Mouse (Mus musculus) layer of hippocampus, adult 9-11 months (tissue): ENCODE data around the gene Gm6096.
"Not testable (repeated sequence)": the region's sequence is repeated elsewhere in the genome, so short reads cannot be mapped to it uniquely, and the experiment has no call there.

Source experiments
- DNase-seq: peaks from one replicate; pipeline ENCODE4 v3.0.0; 2022

The Gm6096 gene

DNA sequence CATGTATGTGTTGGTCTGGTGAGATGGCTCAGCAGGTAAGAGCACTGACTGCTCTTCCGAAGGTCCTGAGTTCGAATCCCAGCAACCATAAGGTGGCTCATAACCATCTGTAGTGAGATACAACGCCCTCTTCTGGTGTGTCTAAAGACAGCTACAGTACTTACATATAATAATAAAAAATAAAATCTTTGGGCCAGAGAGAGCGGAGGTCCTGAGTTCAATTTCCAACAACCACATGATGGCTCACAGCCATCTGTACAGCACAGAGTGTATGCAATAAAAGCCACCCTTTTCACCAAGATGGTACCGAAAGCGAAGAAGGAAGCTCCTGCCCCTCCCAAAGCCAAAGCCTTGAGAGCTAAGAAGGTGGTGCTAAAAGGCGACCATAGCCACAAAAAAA is at the start of gene Gm6096:
Gene Gm6096 (plus strand): TSS at position 301 of the 400 bp plus-strand sequence.
- no peak for DNase-seq

DNA sequence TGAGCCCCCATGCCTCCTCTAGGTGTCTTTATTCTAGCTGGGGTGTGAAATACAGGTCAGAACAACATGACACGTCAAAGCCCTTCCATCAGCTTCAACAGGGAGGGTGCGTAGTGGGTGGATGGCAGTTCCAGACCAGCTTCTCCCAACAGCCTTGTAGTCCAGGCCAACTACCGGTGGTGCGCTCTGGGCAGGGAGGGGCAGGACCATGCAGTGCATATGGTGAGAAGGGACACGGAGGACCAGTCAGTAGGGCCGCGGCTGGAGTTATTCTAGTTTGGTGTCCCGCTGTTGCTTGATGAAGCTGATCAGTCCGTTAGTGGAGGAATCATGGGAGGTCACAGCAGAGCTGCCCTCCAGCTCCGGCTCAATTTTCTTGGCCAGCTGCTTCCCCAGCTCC is 48.7 kb upstream of the Gm6096 start:
- not testable (repeated sequence) for DNase-seq

DNA sequence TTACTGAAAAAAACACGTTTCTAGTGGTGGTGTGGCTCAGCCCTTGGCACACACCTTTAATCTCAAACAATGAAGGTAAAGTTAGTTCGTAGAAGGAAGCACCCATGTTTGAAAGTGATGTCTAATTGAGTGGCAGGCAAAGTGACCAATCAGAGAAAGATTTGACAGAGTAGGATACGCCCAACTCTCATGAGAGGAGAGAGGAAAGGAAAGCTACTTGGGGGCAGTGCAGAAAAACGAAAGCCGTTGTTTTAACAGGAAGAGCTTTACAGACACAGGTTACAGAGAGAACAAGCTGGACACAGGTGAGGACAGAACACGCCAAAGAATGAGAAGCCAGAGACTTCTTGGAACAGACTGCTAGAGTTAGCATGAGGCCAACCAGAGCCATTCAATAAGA is 44.5 kb upstream of the Gm6096 start:
- no peak for DNase-seq

DNA sequence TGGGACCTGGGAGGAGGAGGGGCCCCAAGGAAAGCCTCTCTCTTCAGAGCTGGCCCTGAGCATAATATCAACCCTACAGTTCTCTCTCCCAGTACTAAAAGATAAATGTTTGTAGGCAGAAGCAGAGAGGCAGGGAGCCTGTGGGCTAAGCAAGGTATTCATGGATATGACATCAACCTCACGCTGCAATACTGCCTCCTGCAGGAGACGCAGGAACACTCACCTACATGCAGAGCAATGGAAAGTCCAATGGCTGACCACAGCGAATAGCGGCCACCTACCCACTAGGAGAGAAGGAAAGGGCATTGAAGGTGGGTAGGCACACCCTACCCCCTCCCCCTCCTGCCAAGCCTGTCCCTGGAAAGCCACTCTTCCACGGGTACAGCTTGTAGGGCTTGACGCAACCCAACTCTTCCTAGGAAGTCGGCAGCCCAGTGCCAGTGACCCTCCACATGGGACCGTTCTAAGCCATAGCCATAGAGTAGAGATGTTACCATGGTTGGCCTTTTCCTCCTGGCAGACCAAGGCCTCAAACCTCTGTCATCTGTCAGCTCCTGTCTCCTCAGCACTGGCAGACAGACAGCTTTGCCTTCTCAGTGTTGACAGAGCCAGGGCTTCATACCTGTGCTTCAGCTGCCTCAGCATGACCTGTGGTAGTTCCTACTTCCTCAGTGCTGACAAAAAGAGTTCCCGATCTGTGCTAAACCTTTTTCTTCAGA is 42.7 kb upstream of the Gm6096 start:
- no peak for DNase-seq

DNA sequence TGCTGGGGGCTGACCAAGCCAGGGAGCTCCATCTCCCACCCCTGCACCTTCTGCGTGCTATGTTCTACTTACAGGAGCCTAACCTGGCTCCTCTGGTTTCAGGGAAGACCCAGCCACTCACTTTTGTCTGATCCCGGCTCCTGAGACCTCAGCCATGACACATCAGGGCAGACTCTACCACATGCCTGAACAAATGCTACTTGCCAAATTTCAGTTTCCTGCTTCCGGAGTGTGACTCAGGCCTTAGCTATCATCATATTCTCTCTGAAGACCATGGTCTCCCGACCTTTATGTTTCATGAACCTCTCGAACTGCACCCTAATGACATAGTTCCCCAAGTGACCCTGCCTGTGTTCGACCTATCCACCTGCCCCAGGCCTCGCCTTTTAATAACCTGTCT is 37.6 kb upstream of the Gm6096 start:
- DNase-seq = no peak

DNA sequence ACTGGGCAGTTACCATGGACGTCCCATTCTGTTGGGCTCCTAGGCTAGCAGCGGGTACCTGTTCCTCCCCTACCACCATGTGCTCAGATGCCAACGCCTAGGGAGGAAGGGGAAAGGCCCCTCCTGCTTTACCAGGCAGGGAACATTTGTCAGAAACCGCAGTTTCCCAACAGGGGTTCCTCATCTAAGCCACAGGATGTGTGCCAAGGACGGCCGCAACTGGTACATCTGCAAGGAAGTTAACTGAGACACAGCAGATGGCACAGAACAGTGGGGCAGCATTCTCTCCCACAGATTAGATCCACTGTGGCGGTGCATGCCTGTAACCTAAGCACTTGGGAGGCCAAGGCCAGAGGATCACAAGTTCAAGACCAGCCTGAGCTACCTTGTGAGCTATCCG is 36.2 kb upstream of the Gm6096 start:
- DNase-seq = peak; percentile 69

DNA sequence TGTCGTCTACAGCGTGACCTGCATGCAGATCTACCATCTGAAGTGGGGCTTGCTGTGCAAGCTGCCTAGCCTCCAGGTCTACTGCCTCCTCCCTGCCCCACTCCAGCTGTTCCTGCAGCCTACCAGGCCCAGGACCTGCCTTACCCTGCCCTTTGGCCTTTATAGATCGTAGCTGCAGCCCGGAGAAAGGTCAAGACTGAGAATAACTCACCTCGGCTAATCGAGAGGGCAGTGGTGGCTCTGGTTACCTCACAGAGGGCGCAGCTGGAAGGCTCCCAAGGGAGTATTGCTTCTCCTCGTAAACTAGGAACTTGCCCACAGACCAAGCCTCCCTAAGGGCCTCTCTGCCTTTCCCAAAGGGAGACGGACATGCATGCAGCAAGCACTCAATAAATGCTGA is 35.4 kb upstream of the Gm6096 start:
- DNase-seq = no peak

DNA sequence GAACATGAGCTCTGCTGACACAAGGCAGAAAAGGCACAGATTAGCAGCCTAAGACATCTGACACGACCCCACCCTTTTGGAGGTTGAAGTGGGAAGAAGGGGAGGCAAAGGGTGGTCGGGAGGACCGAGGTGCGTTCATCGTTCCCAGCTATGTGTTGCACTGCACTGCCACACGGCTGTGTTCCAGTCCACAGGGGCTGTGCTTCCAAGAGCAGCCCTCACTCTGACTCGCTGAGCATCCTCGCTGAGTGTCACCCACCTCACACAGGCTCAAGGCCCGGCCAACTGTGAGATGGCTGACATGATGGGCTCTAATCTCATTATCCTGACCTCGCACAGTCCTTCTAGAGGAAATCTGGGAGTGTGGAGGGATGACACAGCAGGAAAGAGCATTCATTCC is 34.4 kb upstream of the Gm6096 start:
- DNase-seq = no peak

DNA sequence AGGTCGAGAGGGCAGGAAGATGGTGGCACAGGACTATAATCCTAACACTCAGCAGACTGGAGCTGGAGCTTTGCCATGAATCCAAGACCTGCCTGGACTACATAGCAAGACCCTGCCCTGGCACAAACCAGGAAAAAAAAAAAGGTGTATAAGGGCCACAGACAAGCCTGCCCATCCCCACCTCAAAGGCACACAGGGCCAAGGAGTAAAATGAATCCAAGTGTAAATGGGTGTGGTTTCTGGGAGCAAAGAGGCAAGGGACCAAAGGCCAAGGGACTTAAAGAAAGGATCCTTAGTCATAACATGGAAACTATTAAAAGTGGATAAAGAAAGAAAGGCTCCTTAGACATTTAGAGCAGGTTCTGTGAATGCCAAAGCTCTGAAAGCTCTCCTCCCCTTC is 32.3 kb upstream of the Gm6096 start:
- DNase-seq = no peak

DNA sequence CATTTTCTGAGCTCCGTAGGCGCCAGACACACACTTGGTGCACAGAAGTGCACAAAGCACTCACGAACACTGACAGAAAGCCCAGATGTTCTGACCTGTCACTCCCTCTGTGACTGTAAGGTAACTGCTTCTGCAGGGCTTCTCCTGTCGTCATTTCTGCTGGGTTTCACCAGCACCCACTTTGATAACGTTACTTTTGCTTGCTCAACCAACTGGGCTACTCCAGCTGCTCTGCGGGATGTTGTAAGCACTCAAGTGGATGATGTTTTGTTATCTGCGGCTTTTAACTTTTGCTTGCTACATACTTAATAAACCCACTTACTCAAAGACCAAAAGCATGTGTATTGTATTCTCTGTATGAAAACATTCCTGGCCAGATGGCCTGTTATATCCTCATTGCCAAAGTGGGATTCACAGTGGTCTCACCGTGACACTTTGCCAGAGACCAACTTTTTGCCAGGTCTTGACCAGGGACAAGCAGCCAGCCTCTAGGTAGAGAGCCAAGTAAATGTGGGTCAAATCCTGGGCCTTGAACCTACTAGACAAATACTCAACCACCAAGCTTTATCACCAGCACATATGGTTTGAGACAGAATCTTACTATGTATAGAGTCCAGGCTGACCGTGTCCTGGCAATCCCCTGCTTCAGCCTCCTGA is 29.1 kb upstream of the Gm6096 start:
- no peak for DNase-seq

DNA sequence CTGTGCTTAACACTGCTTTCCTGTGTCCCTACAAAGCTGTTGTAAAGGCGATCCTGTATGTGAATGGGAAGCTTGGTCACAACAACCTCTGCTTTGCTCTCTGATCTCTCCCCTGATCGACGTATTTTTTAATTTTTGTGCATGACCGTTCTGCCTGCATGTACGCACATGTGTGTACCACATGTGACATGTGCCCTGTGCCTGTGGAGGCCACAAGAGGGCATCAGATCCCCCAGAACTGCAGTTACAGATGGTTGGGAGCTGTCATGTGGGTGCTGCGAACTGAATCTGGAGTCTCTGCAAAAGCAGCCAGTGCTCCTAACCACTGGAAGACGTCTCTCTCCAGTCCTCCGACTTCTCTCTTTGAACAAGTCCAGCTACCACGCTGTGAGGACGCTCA is 28.5 kb upstream of the Gm6096 start:
- no peak for DNase-seq

DNA sequence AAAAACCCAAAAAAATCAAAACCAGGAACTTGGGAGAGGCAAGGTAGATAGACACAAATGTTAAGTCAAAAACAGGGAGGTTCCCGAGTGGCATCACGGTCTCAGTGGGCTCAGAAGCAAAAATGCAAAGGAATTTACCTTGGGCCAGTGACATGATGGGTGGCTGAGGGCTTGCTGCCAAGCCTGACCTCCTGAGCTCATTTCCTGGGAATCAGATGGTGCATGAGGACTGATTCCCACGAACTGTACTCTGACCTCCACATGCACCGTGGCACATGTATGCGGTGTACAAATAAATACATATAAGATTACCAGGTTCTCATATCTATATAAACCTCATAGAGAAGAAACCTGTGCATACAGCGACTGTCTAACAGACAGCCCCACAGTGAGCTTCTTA is 26.5 kb upstream of the Gm6096 start:
- no peak for DNase-seq

DNA sequence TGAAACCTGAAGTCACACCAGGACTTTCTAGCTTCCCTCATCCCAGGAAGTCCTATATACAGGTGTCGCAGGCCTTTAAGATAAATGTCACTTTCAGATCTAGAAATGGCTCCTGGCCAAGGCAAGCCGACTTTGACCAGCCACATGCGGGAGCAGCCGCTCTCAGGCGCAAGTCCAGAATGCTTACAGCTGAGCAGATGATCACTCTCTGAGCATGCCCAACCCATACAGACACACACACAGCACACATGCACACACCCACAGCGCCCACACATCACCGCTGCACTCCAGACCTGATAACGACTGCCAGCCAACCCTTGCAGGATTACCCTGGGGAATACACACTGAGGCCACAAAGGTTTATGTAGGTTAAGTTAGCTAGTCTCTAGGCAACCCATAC is 24.8 kb upstream of the Gm6096 start:
- no peak for DNase-seq

DNA sequence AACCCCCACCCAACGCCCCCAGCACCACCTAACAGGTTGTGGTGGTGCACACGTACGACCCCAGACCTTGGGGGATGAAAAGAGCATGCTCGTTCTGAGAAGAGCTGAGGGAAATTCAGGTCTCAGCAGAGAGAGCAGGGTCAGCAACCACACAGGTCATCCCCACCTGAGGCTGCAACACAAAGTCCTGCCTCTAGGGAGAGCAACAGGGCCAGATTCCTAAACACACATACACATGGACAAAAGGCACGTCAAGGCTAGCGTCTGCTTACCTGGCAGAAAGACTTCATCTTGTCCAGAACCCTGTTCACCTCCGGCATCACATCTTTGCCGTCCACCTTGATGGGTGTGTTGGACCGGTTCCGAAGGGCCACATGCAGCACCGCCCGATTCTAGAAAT is 24.0 kb upstream of the Gm6096 start:
- no peak for DNase-seq

DNA sequence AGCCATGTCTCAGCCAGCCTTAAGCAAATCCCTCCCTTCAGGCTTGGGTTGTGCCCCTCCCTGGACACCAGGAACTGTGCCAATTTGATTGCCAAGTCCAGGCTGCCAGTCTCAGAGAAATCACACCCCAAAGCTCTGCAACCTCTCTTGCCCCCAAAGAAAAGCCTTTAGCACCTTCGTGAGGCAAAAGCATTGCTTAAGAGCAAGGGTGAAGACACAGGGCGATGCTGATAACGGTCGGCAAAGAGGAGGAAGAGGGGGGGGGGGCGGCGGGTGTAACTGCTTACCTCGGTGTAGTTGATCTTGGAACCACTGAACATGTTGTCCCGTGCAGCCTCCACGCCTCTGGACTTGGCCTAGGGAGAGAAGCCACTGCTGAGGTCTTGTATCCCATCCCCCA is 22.2 kb upstream of the Gm6096 start:
- no peak for DNase-seq

DNA sequence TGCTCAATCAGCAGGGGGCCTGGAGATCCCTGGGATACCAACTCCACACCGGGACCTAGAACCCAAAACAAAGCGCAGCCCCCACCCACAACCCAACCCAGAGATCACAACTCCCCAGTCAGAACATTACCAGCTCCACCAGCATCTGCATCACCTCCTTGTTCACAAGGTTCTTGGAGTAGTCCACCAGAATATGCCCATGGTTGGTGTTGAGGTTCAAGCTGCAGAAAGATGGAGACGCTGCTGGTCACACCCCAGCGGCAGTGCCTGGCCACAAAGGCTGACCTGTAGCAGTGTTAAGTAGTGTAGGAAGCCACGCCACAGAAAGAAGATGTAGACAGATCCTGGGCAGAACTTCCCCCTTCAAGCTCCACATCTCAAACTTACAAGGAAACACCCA is 21.7 kb upstream of the Gm6096 start:
- no peak for DNase-seq

DNA sequence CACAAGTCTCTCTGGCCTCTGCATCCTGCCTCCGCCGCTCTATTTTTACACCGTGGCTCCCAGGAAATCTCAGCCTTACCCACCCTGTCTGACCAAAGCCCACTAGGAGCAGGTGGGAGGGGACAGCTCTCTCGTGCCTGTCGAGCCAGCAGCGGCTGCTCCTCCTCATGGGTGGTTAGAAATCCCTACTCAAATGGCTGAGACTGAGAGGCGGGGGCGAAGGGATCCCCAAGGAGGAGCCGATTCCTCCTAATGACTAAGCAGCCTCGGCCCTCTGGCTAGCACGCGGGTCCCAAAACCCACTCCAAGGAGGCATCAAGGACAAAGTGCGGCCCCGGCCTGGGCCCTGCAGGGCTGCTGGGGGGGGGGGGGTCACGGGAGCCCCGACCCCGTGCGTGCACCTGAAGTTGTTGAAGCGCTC is 21.1 kb upstream of the Gm6096 start:
- peak; percentile 68 for DNase-seq

DNA sequence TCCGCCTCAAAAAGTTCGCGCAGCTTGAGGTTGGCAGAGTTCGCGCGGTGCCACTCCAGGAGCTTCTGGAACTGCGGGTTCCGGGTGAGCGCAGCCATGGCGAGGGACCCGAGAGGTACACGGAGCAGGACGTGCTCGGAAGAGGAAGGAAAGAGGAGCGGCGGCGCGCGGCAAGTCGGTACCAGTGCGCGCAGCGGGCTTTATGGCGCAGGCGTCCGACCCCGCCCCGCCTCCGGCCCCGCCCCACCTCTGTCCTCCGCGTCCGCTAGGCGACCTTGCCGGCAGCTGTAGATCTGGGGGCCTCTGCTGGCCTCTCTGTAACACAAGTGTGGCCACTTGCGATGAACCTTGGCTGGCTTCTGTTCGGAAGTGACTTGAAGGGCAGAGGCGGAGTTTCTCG is 20.7 kb upstream of the Gm6096 start, which contains the start of gene Gpi1:
Gene Gpi1 (minus strand): TSS at position 221 of the 400 bp plus-strand sequence.
- DNase-seq = peak; percentile 73

DNA sequence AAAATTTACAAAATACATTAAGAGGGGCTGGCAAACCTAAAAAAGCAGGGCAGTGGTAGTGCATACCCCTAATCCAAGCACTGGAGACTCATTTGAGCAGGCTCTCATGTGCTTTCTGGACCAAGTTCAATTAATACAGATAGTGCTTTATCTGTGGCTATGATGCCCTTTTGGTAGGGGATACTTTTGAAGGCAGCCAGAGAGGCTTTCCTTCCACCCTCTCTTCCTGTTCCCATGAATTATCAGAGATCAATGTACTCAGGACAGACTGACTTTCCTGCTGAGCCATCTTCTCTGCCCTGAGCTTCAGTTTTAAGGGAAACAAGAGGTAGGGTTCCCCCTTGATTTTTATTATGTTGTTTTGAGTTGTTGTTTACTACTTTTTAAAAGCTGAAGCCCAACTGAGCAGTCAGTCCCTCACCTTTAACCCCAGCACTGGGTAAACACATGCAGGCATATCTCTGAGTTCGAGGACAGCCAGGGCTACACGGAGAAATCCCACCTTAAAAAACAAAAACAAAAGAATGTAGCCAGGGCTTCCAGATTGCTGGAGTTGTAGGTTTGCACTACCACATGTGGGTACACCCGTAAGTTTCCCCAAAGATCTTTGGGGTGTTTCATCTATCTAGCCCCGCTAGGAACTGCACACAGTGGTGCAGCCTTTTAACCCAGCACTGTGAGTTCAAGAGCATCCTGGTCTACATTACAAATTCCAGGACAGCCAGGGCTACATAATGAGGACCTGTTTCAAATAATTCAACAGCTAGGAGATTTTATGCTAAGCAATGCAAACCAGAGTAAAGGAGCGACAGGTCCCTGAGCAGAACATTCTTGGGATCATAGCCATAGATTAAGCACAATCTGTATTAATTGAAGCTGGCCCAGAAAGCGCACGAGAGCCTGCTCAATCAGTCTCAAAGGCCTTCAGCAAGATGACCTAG is 17.8 kb upstream of the Gm6096 start:
- no peak for DNase-seq

DNA sequence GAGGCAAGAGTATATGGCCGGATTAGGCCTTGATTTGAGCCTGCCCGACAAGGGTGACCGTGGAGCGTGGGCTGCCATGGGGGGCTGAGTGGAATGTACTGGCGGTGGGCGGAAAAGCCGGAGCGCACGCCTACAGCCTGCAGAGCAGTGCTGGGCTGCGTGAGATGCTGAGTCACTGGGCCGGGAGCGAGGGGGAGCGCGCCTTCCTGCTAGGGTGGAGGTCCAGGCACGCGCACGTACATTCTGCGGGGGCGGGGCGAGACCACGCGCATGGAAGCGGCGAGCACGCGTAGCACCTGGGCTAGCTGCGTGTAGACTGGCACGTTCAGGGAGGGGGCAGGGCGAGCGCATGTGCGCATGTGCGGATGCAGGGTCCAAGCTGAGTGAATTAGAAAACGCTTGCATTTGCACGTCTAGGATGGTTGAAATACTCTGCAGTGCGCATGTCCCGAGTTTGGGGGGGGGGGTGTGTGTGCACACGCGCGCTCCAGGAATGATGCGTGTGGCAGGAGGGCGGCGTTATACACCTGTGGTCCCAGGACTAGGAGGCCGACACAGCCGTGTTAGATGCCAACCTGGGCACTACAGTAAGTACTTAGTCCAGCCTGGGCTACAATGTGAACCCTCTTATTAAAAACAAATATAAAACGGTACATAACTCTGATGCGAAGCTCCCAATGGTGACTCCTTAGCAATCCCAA is 16.8 kb upstream of the Gm6096 start:
- peak; percentile 99 for DNase-seq

DNA sequence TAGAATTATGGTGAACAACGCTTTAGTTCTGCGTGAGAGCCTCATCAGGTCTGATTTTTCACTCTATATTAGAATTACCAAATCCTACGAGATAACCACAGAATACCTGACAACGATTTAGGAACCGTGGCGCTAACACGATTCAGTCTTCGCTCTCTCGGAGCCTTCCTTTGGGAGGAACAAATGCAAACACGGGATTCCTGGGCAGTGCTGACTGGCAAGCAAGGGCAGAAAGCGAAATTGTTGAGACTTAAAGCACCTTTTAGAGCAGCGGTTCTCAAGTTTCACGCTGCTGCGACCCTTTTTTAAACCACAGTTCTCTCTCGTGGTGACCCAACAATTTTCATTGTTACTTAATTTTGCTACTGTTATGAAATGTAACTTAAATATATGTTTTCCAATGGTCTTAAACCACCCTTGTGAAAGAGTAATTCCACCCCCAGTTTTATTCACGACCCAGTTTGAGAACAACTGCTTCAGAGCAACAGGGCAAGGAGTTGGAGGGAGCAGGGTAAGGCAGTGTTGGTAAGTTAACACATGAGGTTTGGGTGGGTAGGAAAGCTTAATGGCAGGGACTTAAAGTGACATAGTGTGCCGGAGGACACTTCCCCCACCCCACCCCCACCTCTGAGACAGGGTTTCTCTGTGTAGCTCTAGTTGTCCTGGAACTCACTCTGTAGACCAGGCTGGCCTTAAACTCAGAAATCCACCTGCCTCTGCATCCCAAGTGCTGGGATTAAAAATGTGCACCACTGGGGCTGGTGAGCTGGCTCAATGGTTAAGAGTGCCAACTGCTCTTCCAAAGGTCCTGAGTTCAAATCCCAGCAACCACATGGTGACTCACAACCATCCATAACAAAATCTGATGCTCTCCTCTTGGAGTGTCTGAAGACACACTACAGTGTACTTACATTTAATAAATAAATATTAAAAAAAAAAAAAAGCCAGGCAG is 16.0 kb upstream of the Gm6096 start:
- no peak for DNase-seq

DNA sequence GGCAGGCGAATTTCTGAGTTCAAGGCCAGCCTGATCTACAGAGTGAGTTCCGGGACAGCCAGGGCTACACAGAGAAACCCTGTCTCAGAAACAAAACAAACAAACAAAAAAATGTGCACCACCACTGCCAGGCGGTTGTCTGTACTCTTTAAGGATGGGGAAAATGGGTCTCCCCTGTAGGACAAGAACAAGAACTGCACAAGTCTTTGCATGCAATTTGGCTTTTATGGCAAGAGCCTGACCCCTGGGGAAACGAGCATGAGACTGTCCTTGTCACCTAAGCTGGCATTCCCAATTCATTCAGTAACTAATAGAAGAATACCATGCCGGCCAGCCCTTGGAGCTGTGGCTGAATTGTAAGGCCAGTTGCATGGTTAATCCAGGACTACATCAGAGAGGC is 15.2 kb upstream of the Gm6096 start:
- no peak for DNase-seq
